Mouse (Mus musculus) embryo, embryonic 11 days (tissue): ENCODE measurements at regions not wholly inside any gene's neighbourhood (a gene's known extent, or its start where the extent isn't known, plus 50 kb on each side); places are given as distances from the start of the nearest gene placed in this dataset.

Experiments
- DNase-seq: peaks from one replicate; pipeline ENCODE4 v3.0.0-alpha.2; 2015

- DNase-seq = peak; percentile 43
These were observed 204.4 kb downstream of the Adra2a start for GRCm38 (mm10) chr19:54248256-54248936.

- DNase-seq = no peak
These were observed 208.3 kb downstream of the Adra2a start for GRCm38 (mm10) chr19:54252145-54252664.

GRCm38 (mm10) chr19:54257889-54258288, 213.9 kb downstream of the Adra2a start:
- no peak for DNase-seq

GRCm38 (mm10) chr19:54259175-54259574, 215.2 kb downstream of the Adra2a start:
- DNase-seq = peak; percentile 56

GRCm38 (mm10) chr19:54277368-54277767, 233.4 kb downstream of the Adra2a start:
- no peak for DNase-seq

- DNase-seq = peak; percentile 5
These were observed 241.5 kb downstream of the Adra2a start for GRCm38 (mm10) chr19:54285481-54285880.

- DNase-seq = no peak
These were observed 253.9 kb downstream of the Adra2a start for GRCm38 (mm10) chr19:54297663-54298388.

- DNase-seq = no peak
These were observed 267.3 kb downstream of the Adra2a start for GRCm38 (mm10) chr19:54311289-54311688.

GRCm38 (mm10) chr19:54311723-54312122, 267.8 kb downstream of the Adra2a start:
- no peak for DNase-seq

GRCm38 (mm10) chr19:54323276-54323675, 279.3 kb downstream of the Adra2a start:
- DNase-seq = no peak

GRCm38 (mm10) chr19:54324991-54325390, 281.0 kb downstream of the Adra2a start:
- DNase-seq = no peak

- DNase-seq = no peak
These were observed 288.2 kb downstream of the Adra2a start for GRCm38 (mm10) chr19:54332140-54332539.

- DNase-seq = no peak
These were observed 296.9 kb downstream of the Adra2a start for GRCm38 (mm10) chr19:54340778-54341291.

GRCm38 (mm10) chr19:54359731-54360130, 315.8 kb downstream of the Adra2a start:
- DNase-seq = no peak

GRCm38 (mm10) chr19:54360660-54361059, 316.7 kb downstream of the Adra2a start:
- no peak for DNase-seq

GRCm38 (mm10) chr19:54385101-54385500, 341.1 kb downstream of the Adra2a start:
- DNase-seq = no peak

GRCm38 (mm10) chr19:54391406-54391805, 347.5 kb downstream of the Adra2a start:
- peak; percentile 49 for DNase-seq

GRCm38 (mm10) chr19:54399651-54400050, 355.7 kb downstream of the Adra2a start:
- DNase-seq = peak; percentile 48

GRCm38 (mm10) chr19:54407904-54408303, 364.0 kb downstream of the Adra2a start:
- DNase-seq = no peak

- peak; percentile 47 for DNase-seq
These were observed 385.1 kb downstream of the Adra2a start for GRCm38 (mm10) chr19:54429062-54429461.

- no peak for DNase-seq
These were observed 396.8 kb downstream of the Adra2a start for GRCm38 (mm10) chr19:54440713-54441112.

- no peak for DNase-seq
These were observed 416.6 kb downstream of the Adra2a start for GRCm38 (mm10) chr19:54460426-54461170.

- DNase-seq = no peak
These were observed 418.5 kb downstream of the Adra2a start for GRCm38 (mm10) chr19:54462480-54462879.
